Mouse (Mus musculus): ENCODE measurements around the gene Agpat3. TPM values are rescaled to one million over a fixed set of nuclear protein-coding genes. Genes with fewer than 3 reads are reported as not detected.
A peak's percentile ranks its signal among the peaks of the same experiment; 100 is the strongest.

The Agpat3 gene
- total RNA-seq, 2 experiments from 2014 or later = 251 to 263 TPM

DNA sequence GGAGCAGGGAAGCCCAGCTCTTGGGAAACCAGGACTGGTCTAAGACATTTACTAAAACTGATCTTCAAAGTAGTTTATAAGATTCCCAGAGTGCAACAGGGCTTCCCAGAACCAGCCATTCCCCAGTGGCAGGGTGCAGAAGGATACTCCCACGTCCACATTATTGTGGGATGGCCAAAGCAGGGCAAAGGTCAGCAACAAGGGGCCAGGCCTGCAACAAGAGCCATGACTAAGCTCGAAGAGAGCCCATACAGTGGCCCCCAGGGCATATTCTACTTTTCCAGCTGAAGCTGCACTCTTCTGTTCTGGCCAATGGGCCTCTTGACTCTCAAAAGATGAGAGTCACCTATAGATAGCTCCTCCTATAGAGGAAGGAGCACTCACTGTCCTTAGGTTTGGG, 43.7 kb downstream of the Agpat3 start:
- DNase-seq (ENCODE audit: extremely low spot score in 1 of 2, low spot score in 2 of 2) = no peak
- intact Hi-C loops (cut with DNase I) = no loop called here

DNA sequence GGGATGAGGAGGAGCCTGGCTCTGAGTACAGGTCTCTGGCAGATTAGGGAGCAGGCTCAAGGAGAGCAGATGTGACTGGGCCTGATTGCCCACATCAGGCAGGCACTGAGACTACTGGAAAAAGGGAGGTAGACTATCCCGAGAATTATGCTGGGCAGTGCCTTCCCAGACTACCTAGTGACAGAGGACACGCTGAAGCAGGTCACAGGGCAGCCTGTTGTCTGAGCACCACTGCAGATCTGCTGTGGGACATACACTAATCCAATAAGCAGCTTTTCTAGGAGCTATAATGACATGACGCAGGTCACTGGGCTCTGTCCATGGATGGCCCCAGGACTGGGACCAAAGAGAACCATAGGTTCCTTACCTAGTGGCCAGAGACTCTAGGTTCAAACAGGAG, 44.9 kb downstream of the Agpat3 start:
- DNase-seq (ENCODE audit: extremely low spot score in 1 of 2, low spot score in 2 of 2) = no peak
- intact Hi-C loops (cut with DNase I) = no loop called here

DNA sequence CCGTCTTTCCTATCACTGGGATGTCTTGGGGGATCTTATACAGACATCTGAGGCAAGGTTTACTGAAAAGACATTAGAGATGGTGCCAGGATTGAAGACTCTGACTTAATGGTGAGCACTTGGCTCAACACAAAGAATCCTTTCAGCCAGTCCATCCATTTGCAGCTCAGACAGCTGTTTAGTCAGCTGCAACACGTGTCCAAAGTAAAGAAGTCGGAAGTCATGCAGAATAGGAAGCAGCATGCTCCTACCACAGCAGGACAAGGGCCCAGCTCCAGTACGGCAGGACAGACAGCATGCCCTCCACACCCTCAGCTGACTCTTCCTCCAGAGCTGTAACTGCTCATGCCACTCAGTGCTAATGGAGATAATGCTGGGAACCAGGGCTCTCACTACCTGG, 46.3 kb downstream of the Agpat3 start:
- no peak for DNase-seq (ENCODE audit: extremely low spot score in 1 of 2, low spot score in 2 of 2)
- intact Hi-C loops (cut with DNase I) = no loop called here

DNA sequence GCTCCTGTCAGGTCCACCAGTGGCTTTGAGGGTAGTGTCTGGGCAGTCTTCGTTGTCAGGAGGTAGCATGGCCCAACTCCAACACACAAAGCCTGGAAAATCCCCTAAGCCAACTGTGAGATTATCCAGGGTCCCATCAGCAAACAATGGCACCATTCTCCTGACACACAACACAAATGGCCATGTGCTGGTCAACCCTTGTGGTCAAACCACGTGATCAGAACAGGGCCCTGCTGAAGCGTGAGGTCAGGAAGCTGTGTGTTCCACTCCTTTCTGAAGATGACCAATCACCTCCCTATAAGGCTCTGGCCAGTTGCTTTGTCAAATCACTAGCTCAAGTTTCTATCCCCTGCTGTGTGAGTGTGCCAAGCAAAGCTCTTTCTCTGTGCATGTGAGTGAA, 47.3 kb downstream of the Agpat3 start:
- intact Hi-C loops (cut with DNase I) = no loop called here
- no peak for DNase-seq (ENCODE audit: extremely low spot score in 1 of 2, low spot score in 2 of 2)

DNA sequence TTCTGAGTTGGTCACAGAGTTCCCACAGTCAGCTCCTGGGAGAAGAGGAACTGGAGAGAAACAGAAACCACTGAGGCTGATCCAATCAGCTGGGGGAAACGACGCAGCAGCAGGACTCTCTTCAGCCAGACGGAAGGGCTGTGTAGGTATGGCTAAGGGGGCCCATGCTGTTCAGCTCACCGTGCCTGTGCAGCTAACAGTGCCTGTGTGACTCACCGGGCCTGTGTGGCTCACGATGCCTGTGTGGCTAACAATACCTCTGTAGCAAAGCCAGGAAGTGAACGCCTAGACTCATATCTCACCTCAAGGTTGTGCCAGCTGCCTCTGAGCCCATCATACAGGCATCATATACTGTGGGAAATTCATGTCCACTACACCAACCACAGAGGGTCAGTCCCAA, 48.6 kb downstream of the Agpat3 start:
- intact Hi-C loops (cut with DNase I) = no loop called here
- DNase-seq (ENCODE audit: extremely low spot score in 1 of 2, low spot score in 2 of 2) = no peak

DNA sequence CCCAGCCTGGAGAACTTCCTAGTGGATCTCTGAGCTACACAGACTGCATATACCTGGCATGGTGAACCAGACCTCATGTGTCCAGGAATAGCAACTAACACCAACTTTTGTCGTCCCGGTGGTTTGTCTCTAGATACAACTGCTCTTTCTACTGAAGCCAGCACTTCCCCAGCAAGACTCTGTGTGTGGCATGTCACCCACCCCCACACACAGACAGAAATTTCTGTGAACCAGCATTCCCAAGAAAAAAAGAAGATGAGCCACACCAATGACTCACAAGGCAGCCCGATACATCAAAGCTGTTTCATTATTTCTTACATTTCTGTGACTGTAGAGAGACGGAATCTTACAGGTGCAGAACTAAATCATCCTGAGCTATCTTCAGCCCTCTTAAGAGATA, 52.2 kb downstream of the Agpat3 start:
- no peak for DNase-seq (ENCODE audit: extremely low spot score in 1 of 2, low spot score in 2 of 2)
- intact Hi-C loops (cut with DNase I) = no loop called here

DNA sequence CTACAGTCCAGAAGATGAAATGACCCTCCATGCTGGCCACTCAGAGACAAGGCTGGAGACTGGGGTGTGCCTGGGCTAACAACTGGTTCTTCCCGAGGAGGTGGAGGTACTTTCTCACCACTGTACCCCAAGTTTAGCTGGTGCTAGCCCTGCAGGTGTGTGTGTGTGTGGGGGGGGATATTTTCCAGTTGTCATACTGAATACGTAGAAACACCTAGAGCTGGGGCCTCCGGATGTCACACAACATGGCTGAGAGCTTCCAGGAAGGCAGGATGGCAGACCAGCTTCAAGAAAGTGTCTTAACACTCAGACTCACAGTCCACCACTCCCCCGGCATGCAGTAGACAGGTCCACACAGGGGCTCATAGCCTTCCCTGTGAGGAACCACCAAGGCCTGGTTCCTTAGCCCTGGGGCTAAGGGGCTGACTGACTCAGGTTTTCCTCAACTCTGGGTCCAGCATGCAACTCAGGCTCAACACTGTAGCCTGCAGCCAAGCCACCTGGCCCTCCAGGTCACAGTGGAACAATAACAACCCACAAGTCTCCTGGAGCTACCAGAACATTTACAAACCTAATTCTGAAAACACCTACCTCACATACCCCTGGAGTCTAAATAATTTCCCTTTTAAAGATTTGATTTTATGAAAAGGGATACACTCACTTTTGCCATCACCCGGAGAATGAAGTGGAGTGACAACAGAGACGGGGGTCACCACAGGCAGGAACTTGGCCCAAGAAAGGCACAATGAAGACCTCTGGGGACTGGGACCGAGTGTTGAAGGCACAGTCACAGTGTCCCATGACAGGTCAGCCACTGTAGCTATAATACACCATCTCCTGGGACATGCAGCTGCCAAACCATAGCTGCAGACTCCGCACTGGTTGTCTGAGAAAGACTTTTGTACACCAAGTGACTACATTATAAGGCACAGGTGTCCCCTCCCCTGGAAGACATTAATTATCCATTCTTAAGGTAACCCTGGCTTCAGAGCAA, 53.3 kb downstream of the Agpat3 start:
- no peak for DNase-seq (ENCODE audit: extremely low spot score in 1 of 2, low spot score in 2 of 2)
- intact Hi-C loops (cut with DNase I) = no loop called here

DNA sequence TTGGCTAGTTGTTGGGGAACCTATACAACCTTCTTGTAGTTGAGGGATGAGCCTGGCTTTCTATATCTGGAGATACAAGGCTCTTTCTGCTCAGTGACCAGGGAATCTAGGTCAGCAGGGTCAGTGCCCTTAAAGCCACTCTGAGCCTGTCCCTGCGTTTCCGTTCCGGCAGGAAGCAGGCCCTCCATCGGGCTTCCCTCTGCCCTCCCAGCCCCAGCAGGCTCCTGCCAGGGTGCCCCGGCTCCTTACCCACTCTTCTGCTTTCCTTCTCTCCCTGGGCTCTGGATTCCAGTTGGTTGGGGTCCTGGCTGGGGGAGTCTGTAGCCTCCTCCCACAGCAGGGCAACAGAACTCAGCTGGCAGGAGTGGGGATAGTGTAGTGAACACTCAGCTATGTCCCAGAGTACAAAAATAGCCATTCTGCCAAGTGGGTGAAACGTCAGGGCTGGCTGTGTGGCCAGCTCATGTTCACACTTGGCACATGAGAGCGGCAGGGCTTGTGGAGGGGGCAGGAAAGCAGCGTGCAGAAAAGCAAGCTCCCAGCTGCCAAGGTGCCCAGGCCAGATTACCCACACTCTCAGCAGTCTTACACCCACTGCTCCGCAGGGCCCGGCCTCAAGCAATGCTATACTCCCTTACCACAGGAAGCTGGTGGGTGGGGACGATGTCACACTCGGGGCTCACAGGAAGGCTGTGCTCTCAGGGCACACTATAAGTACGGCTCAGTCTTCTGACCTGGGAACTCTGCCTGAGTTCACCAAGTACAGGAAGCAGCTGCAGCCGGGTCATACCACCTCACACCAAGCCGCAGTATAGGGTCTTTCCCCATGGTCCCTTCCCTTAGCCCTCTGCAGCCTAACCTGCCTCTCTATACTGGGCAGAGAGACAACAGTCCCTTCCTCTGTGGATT, 54.5 kb downstream of the Agpat3 start:
- peak; percentile 46 to 80 for DNase-seq (ENCODE audit: extremely low spot score in 1 of 2, low spot score in 2 of 2)
- intact Hi-C loops (cut with DNase I) = no loop called here

DNA sequence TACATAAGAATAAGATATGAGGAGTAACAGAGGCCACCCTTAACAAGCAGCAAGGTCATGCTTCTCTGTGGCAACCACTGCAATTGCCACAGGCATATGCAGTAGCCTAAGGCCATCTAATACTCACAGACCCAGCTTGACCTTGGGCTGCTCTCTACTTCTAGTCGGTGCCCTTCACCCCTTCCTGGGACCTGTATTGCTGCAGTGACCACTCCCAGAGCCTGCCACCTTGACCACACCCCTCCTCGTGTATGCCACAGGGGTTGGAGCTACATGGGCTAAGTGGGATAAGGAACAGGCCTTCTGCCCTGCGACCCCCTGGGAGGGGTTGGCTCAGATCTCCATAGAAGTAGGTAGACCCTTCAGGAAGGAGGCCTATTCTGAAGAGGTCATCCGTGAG, 55.3 kb downstream of the Agpat3 start:
- intact Hi-C loops (cut with DNase I) = no loop called here
- peak in 1 of 2 experiments; percentile 28 for DNase-seq (ENCODE audit: extremely low spot score in 1 of 2, low spot score in 2 of 2)

DNA sequence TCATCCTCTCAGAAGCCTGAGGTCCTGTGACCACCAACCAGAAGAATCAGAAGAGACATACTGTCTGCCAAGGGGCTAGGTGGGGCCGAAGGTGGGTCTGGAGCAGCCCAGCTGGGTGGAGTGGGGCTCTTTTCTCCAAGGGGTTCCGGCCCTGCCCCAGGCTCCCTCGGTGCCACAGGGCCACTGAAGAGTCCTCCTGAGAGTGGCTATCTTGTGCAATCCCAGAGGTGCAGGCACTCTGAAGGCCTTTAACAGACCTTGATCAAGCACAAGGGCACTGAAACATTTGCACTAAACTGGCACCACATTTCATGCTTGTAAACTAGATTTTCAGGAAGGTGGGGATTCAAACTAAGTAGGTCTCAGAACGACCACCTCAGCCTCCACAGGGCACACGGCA, 55.9 kb downstream of the Agpat3 start:
- peak in 1 of 2 experiments; percentile 20 for DNase-seq (ENCODE audit: extremely low spot score in 1 of 2, low spot score in 2 of 2)
- intact Hi-C loops (cut with DNase I) = no loop called here

DNA sequence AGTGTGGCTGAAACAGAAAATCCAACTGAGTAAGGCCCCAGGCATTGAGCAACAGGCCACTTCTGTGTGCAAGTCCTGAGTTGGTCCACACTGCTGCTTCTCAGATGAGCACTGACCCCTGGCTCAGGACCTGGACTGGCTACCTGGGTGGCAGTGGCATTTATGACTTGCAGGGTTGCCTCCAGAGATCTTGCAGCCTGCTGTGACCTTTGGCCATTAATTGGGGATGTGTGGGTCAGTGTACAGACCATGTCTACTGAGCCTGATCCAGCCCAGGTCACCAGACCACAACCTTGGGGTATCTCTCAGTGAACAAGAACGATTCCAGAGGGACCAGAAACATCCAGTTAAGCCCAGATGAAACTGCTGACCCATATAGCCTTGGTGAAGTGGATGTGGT, 58.7 kb downstream of the Agpat3 start:
- intact Hi-C loops (cut with DNase I) = no loop called here

DNA sequence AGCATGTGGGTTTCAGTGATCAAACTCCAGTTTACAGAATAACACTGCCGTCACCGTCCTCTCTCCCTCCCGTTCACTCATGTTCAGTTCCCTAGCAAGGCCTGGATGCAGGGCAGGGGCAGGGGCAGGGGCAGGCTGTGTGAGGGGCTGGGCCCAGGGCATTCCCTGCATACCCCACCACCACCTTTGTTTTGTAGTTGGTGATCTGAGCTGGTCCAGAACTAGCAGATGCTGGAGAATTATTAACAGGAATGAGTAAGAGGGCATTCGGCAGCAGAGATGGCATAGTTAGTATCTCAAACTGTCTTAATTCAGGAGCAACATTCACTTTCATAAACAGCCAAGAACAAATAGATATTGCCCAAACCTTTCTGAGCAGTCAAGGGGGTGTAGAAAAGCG, 59.9 kb downstream of the Agpat3 start:
- no peak for DNase-seq (ENCODE audit: extremely low spot score in 1 of 2, low spot score in 2 of 2)
- intact Hi-C loops (cut with DNase I) = no loop called here

More for the DNA sequence above, 58.7 kb downstream of the Agpat3 start:
- no peak for DNase-seq (ENCODE audit: extremely low spot score in 1 of 2, low spot score in 2 of 2)

DNA sequence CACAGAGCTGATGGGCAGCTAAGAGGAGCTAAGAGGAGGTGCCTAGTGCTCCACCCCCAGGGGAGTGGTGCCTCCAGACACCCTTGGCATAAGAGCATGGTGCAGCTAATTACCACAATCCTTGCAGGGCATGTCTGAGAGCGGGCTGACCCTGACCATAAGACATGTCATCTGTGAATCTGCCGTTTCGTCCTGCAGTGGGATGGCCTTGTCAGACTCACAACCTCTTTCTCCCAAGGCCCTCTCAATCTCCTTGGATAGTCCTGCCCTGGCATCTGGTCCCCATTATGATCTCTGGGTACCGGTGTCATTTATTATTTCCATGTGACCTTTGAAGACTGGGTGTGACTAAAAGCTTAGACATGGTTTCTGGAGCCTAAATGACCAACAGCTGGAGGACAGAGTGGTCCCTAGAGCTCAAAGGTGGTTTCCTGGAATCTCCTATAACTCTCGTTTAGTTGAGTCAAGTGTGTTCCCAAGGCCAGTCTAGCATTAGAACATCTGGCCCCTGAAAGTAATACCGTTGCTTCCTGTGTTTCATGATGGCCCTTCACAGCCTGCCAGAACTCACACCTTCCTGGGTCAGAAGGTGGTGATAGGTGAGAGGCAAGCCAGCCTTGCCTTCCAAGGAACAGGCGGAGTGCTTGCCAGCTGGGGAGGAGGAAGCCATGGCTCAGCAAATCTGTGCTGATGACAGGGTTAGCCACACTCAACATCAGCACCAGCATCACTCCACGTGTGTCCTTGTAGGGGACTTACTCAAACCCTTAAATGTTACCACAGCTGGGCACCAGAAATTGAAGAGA, 61.4 kb downstream of the Agpat3 start:
- intact Hi-C loops (cut with DNase I) = no loop called here
- DNase-seq (ENCODE audit: extremely low spot score in 1 of 2, low spot score in 2 of 2) = no peak

DNA sequence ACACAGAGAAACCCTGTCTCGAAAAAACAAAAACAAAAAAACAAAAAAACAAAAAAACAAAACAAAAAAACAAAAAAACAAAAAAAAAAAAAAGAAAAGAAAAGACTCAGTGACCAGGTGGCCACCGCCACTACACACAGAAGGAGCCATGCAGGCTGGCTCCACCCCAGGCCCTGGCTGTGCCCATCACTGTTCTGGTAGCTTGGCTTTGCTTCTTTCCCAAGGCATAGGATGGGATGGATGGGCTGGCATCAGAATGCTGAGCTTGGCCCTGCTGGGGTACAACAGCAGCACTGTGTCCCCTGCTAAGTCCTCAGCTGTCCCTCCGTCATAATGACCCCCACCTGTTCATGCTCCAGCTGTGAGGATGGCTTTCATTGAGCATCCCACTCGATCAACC, 63.4 kb downstream of the Agpat3 start:
- intact Hi-C loops (cut with DNase I) = no loop called here
- no peak for DNase-seq (ENCODE audit: extremely low spot score in 1 of 2, low spot score in 2 of 2)

DNA sequence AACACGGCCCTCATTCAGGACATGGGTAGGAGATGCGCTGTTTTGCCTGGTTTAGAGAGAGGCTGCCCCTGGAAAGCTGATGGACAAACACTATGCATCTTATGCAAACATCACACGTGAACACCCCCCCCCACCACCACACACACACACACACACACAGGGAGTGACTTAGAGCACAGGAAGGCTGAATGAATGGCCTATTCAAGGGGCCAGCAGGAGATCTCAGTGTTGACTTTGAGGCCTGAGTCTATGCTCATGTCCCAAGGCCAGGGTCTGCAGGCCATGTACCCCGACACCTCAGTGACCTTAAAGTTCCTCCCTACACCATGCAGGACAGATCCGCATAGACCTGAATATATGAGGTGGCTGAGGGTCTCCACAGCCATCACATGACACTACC, 64.2 kb downstream of the Agpat3 start:
- intact Hi-C loops (cut with DNase I) = no loop called here
- no peak for DNase-seq (ENCODE audit: extremely low spot score in 1 of 2, low spot score in 2 of 2)

DNA sequence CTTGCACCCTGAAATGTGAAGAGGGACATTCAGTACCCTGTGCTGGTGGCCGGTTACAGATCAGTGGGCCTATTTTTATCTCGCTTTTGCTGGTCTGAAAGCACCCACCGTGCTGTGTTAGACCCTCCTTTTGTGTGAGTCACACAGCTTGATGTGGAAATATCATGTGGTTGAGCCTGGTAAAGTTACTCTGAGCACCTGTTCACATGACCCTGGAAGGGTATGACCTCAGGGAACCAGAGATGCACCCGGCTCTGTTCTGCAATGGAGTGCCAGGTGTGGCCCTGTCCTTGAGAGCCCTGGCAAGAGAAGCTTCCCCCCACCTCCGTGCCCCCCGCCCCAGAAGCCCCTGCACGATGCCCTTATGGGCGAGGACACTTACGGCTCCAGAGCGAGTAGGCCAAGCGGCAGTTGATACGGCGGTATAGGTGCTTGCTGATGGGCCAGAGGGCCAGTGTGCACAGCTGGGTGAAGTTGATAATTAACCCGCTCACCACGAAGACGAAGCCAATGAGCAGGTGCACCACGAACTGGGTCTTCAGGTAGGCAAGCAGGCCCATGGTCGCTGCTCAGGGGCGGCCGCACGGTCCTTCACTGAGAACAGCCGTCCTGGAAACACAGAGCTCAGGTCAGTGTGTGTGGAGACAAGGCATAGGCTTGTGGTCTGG, 64.7 kb downstream of the Agpat3 start:
- intact Hi-C loops (cut with DNase I) = no loop called here
- DNase-seq (ENCODE audit: extremely low spot score in 1 of 2, low spot score in 2 of 2) = no peak

DNA sequence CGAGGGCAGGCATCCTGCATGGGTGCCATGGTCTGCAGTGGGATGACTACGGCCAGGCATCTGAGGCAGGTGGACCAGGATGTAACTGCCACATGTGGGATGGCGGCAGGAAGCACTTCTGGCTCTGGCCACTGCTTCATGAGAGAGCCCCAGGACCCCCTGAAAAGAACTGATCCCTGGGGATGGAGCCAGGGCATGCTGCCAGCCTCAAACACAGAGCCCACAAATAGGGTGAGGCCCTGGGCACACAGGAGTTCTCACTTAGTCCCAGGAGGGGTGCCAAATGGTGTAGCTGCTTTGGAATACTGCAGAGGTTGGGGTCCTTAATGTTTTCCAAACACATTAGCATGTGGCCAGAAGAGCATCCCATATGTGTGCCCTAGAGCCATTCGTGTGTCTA, 66.3 kb downstream of the Agpat3 start:
- intact Hi-C loops (cut with DNase I) = no loop called here
- DNase-seq (ENCODE audit: extremely low spot score in 1 of 2, low spot score in 2 of 2) = no peak

DNA sequence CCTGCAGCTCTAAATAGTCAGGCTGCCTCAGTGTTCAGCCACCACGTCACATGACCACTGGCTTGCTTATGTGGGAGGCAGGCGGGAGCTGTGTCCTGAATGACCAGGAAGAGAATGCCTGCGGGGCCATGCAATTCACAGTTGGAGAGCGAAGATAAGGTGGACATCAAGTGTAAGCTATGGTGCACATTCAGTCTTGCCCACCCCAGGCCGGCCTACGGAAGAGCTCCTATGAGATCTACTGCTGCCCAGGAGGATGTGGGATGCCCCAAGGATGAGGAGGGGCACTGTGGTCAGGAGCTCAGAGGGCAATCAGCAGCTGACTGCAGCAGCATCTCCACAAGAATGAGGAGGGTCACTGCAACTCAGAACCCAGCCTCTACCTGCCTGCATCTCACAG, 66.9 kb downstream of the Agpat3 start:
- intact Hi-C loops (cut with DNase I) = no loop called here
- DNase-seq (ENCODE audit: extremely low spot score in 1 of 2, low spot score in 2 of 2) = no peak
